Mouse (Mus musculus): ENCODE measurements around the gene Hnrnpa2b1. TPM values are rescaled to one million over a fixed set of nuclear protein-coding genes. Genes with fewer than 3 reads are reported as not detected.
"Not testable (repeated sequence)": the region's sequence is repeated elsewhere in the genome, so short reads cannot be mapped to it uniquely, and the experiment has no call there.

Hnrnpa2b1 gene
- 105 and 142 TPM in 2 replicates for polyA plus RNA-seq (2012; rRNA removed)

GRCm38 (mm10) chr6:51469715-51470310, at the start of gene Hnrnpa2b1:
TSS of gene Hnrnpa2b1 (minus strand) at chr6:51469894.
- peak; percentile 94 for DNase-seq (ENCODE audit: low read depth)

- DNase-seq (ENCODE audit: low read depth): no peak
Measured at GRCm38 (mm10) chr6:51514860-51515259, 45.2 kb upstream of the Hnrnpa2b1 start.

GRCm38 (mm10) chr6:51513745-51514144, 44.1 kb upstream of the Hnrnpa2b1 start:
- DNase-seq (ENCODE audit: low read depth): no peak

- no peak for DNase-seq (ENCODE audit: low read depth)
Measured at GRCm38 (mm10) chr6:51510946-51511345, 41.3 kb upstream of the Hnrnpa2b1 start.

GRCm38 (mm10) chr6:51510094-51510493, 40.4 kb upstream of the Hnrnpa2b1 start:
- DNase-seq (ENCODE audit: low read depth): no peak

- no peak for DNase-seq (ENCODE audit: low read depth)
Measured at GRCm38 (mm10) chr6:51508750-51509648, 39.3 kb upstream of the Hnrnpa2b1 start.

GRCm38 (mm10) chr6:51507556-51507955, 37.9 kb upstream of the Hnrnpa2b1 start:
- DNase-seq (ENCODE audit: low read depth): no peak

- no peak for DNase-seq (ENCODE audit: low read depth)
Measured at GRCm38 (mm10) chr6:51505671-51506070, 36.0 kb upstream of the Hnrnpa2b1 start.

- DNase-seq (ENCODE audit: low read depth): no peak
Measured at GRCm38 (mm10) chr6:51497321-51498111, 27.8 kb upstream of the Hnrnpa2b1 start.

GRCm38 (mm10) chr6:51489787-51490186, 20.1 kb upstream of the Hnrnpa2b1 start:
- no peak for DNase-seq (ENCODE audit: low read depth)

- DNase-seq (ENCODE audit: low read depth): no peak
Measured at GRCm38 (mm10) chr6:51486731-51487130, 17.0 kb upstream of the Hnrnpa2b1 start.

GRCm38 (mm10) chr6:51486076-51486710, 16.5 kb upstream of the Hnrnpa2b1 start:
- DNase-seq (ENCODE audit: low read depth): no peak

GRCm38 (mm10) chr6:51485646-51486045, 16.0 kb upstream of the Hnrnpa2b1 start:
- DNase-seq (ENCODE audit: low read depth): no peak

- not testable (repeated sequence) for DNase-seq (ENCODE audit: low read depth)
Measured at GRCm38 (mm10) chr6:51484556-51484955, 14.9 kb upstream of the Hnrnpa2b1 start.

GRCm38 (mm10) chr6:51483861-51484260, 14.2 kb upstream of the Hnrnpa2b1 start:
- no peak for DNase-seq (ENCODE audit: low read depth)

GRCm38 (mm10) chr6:51481548-51481947, 11.9 kb upstream of the Hnrnpa2b1 start:
- no peak for DNase-seq (ENCODE audit: low read depth)

- no peak for DNase-seq (ENCODE audit: low read depth)
Measured at GRCm38 (mm10) chr6:51479136-51479731, 9.5 kb upstream of the Hnrnpa2b1 start.

- DNase-seq (ENCODE audit: low read depth): no peak
Measured at GRCm38 (mm10) chr6:51472213-51472612, 2.5 kb upstream of the Hnrnpa2b1 start.

GRCm38 (mm10) chr6:51471782-51472181, 2.1 kb upstream of the Hnrnpa2b1 start:
- no peak for DNase-seq (ENCODE audit: low read depth)

- DNase-seq (ENCODE audit: low read depth): no peak
Measured at GRCm38 (mm10) chr6:51471179-51471505, 1.4 kb upstream of the Hnrnpa2b1 start.
